Mouse (Mus musculus) MEL (cell line): ENCODE results near the gene Maml2.

Experiments used
- CHD1 ChIP-seq: IDR thresholded peaks from 2 replicates; pipeline ENCODE4 v1.6.1; 2012; ENCODE audit warnings: low read depth, mild to moderate bottlenecking, inconsistent platforms, low read length, improper control_type of control experiment
- CHD2 ChIP-seq: IDR thresholded peaks from 2 replicates; pipeline ENCODE4 v1.6.1; 2011; ENCODE audit warnings: low read length, improper control_type of control experiment
- CTCF ChIP-seq, 3 experiments: IDR thresholded peaks in 2 of 3; conservative IDR thresholded peaks in 1 of 3; 2 replicates each; pipeline ENCODE4 v1.5.1; 2011 to 2012; ENCODE audit warnings: low read length in 3 of 3, low read depth in 2 of 3, mild to moderate bottlenecking in 2 of 3, improper control_type of control experiment in 1 of 3, inconsistent platforms in 1 of 3, mixed read lengths in 1 of 3, moderate library complexity in 1 of 3; ENCODE audit not compliant: control insufficient read depth in 1 of 3, insufficient read depth in 1 of 3, poor library complexity in 1 of 3, severe bottlenecking in 1 of 3
- EP300 ChIP-seq, 2 experiments: IDR thresholded peaks; 2 replicates each; pipeline ENCODE4 v1.6.1; 2011; ENCODE audit warnings: improper control_type of control experiment in 2 of 2, low read length in 2 of 2, low read depth in 1 of 2, mild to moderate bottlenecking in 1 of 2
- HCFC1 ChIP-seq: IDR thresholded peaks from 2 replicates; pipeline ENCODE4 v1.6.1; 2012; ENCODE audit warnings: low read depth, mild to moderate bottlenecking, inconsistent platforms, low read length, improper control_type of control experiment, moderate library complexity
- MXI1 ChIP-seq: IDR thresholded peaks from 2 replicates; pipeline ENCODE4 v1.6.1; 2011; ENCODE audit warnings: mild to moderate bottlenecking, low read depth, low read length, improper control_type of control experiment

DNA sequence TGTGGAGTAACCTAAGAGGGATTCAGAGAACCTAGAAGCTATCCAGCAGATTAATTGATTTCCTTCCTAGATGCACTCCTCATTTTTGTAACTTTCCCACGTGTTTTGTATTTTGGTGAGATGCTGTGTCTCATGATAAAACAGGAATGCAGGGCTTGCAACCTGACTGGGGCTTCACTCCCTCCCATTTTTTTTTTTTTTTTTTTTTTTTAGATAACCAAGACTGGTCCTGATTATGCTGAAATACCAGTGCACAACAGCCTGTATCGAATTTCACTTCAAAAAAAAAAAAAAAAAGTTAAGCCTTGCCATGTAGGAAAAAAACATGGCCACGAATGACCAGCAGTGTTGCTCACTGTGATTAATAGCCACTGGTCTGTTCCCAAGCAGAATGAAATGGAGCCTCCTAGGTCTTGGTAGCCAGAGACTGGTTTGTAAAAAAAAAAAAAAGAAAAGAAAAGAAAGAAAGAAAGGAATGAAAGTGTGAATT lies 409.4 kb downstream of the Maml2 start:
- TF ChIP-seq MXI1 (no peak), CHD2 (no peak), CTCF (IDR thresholded peaks at IDR 0.05 in 2 of 3, conservative IDR thresholded peaks at IDR 0.05 in 1 of 3; ENCODE audit: control insufficient read depth in 1 of 3, insufficient read depth in 1 of 3, low read depth in 2 of 3, low read length in 3 of 3, poor library complexity in 1 of 3, severe bottlenecking in 1 of 3) (no peak), HCFC1 (no peak), CHD1 (no peak), EP300 (IDR thresholded peaks at IDR 0.05; ENCODE audit: low read depth in 1 of 2, low read length in 2 of 2) (peak in 1 of 2 experiments; percentile 9; a peak in 1 of 4 replicates)
